Mouse (Mus musculus) MEL (cell line): ENCODE data around the gene Ikbke. TPM values are rescaled to one million over a fixed set of nuclear protein-coding genes. Genes with fewer than 3 reads are reported as not detected.

Experiments used
- DNase-seq: peaks from one replicate; pipeline ENCODE4 v3.0.0; 2011; ENCODE audit warnings: low read depth, low spot score
- H3K27ac ChIP-seq: 2 replicates; pipeline ENCODE4 v1.5.1; 2012; ENCODE audit warnings: low read depth, mild to moderate bottlenecking, control low read depth, low read length, moderate library complexity; ENCODE audit not compliant: control insufficient read depth
- H3K27me3 ChIP-seq, 2 experiments: fragments of 150-350 bp in 1 of 2; sonication (generic) in 1 of 2; 2 replicates each; pipeline ENCODE4 v1.6.1; 2012; ENCODE audit warnings: low read length in 2 of 2, mild to moderate bottlenecking in 2 of 2, improper control_type of control experiment in 1 of 2, moderate library complexity in 1 of 2; ENCODE audit not compliant: insufficient read depth in 2 of 2, control insufficient read depth in 1 of 2
- H3K36me3 ChIP-seq, 2 experiments: 2 replicates each; pipeline ENCODE4 v1.6.1; 2012 to 2014; ENCODE audit warnings: low read length in 2 of 2, improper control_type of control experiment in 1 of 2, inconsistent platforms in 1 of 2, mild to moderate bottlenecking in 1 of 2; ENCODE audit not compliant: insufficient read depth in 2 of 2, control insufficient read depth in 1 of 2
- H3K4me1 ChIP-seq, 2 experiments: fragments of 150-350 bp in 1 of 2; sonication (generic) in 1 of 2; 2 replicates each; pipeline ENCODE4 v1.6.1; 2012; ENCODE audit warnings: low read length in 2 of 2, improper control_type of control experiment in 1 of 2, mild to moderate bottlenecking in 1 of 2; ENCODE audit not compliant: insufficient read depth in 2 of 2, control insufficient read depth in 1 of 2
- H3K4me3 ChIP-seq, 2 experiments: fragments of 150-350 bp in 1 of 2; sonication (generic) in 1 of 2; 2 replicates each; pipeline ENCODE4 v1.5.1; 2012; ENCODE audit warnings: low read depth in 2 of 2, low read length in 2 of 2, mild to moderate bottlenecking in 2 of 2, moderate library complexity in 2 of 2, control low read depth in 1 of 2, improper control_type of control experiment in 1 of 2; ENCODE audit not compliant: control insufficient read depth in 1 of 2, insufficient read depth in 1 of 2
- H3K79me2 ChIP-seq: 2 replicates; pipeline ENCODE4 v1.6.1; 2012; ENCODE audit warnings: mild to moderate bottlenecking, low read length, moderate library complexity; ENCODE audit not compliant: control insufficient read depth, poor library complexity, insufficient read depth
- H3K9ac ChIP-seq: 2 replicates; pipeline ENCODE4 v1.6.1; 2012; ENCODE audit warnings: low read depth, mild to moderate bottlenecking, control low read depth, low read length, moderate library complexity; ENCODE audit not compliant: control insufficient read depth, poor library complexity, severe bottlenecking
- H3K9me3 ChIP-seq: fragments of 150-350 bp; sonication (generic); replicated peaks from 2 replicates; pipeline ENCODE4 v1.6.1; 2012; ENCODE audit warnings: mild to moderate bottlenecking, low read length, improper control_type of control experiment, moderate library complexity; ENCODE audit not compliant: insufficient read depth
- BHLHE40 ChIP-seq: IDR thresholded peaks from 2 replicates; pipeline ENCODE4 v1.6.1; 2012; ENCODE audit warnings: low read depth, mild to moderate bottlenecking, inconsistent platforms, low read length, improper control_type of control experiment, borderline replicate concordance
- CHD1 ChIP-seq: IDR thresholded peaks from 2 replicates; pipeline ENCODE4 v1.6.1; 2012; ENCODE audit warnings: low read depth, mild to moderate bottlenecking, inconsistent platforms, low read length, improper control_type of control experiment
- CHD2 ChIP-seq: IDR thresholded peaks from 2 replicates; pipeline ENCODE4 v1.6.1; 2011; ENCODE audit warnings: low read length, improper control_type of control experiment
- ELF1 ChIP-seq: IDR thresholded peaks from 2 replicates; pipeline ENCODE4 v1.6.1; 2014; ENCODE audit warnings: low read depth, mild to moderate bottlenecking, inconsistent platforms, low read length, improper control_type of control experiment, moderate library complexity
- EP300 ChIP-seq, 2 experiments: IDR thresholded peaks; 2 replicates each; pipeline ENCODE4 v1.6.1; 2011; ENCODE audit warnings: improper control_type of control experiment in 2 of 2, low read length in 2 of 2, low read depth in 1 of 2, mild to moderate bottlenecking in 1 of 2
- ETS1 ChIP-seq: IDR thresholded peaks from 2 replicates; pipeline ENCODE4 v1.6.1; 2012; ENCODE audit warnings: low read depth, mild to moderate bottlenecking, inconsistent platforms, low read length, improper control_type of control experiment, moderate library complexity
- GABPA ChIP-seq: IDR thresholded peaks from 2 replicates; pipeline ENCODE4 v1.6.1; 2012; ENCODE audit warnings: low read depth, mild to moderate bottlenecking, inconsistent platforms, low read length, improper control_type of control experiment, moderate library complexity
- MAX ChIP-seq: IDR thresholded peaks from 2 replicates; pipeline ENCODE4 v1.6.1; 2011; ENCODE audit warnings: low read length, improper control_type of control experiment
- MAZ ChIP-seq: IDR thresholded peaks from 2 replicates; pipeline ENCODE4 v1.6.1; 2012; ENCODE audit warnings: low read depth, mild to moderate bottlenecking, inconsistent platforms, low read length, improper control_type of control experiment
- MXI1 ChIP-seq: IDR thresholded peaks from 2 replicates; pipeline ENCODE4 v1.6.1; 2011; ENCODE audit warnings: mild to moderate bottlenecking, low read depth, low read length, improper control_type of control experiment
- NRF1 ChIP-seq: IDR thresholded peaks from 2 replicates; pipeline ENCODE4 v1.6.1; 2014; ENCODE audit warnings: low read depth, mild to moderate bottlenecking, inconsistent platforms, low read length, improper control_type of control experiment, moderate library complexity; ENCODE audit not compliant: poor library complexity, insufficient read depth, severe bottlenecking
- POLR2AphosphoS2 ChIP-seq: IDR thresholded peaks from 2 replicates; pipeline ENCODE4 v1.6.1; 2011; ENCODE audit warnings: low read length, improper control_type of control experiment
- POLR2AphosphoS5 ChIP-seq: IDR thresholded peaks from 2 replicates; pipeline ENCODE4 v1.6.1; 2012; ENCODE audit warnings: low read depth, borderline replicate concordance, mild to moderate bottlenecking, inconsistent platforms, low read length, moderate library complexity, mixed read lengths
- RAD21 ChIP-seq: IDR thresholded peaks from 2 replicates; pipeline ENCODE4 v1.6.1; 2011; ENCODE audit warnings: mild to moderate bottlenecking, low read depth, low read length, improper control_type of control experiment
- RCOR1 ChIP-seq: IDR thresholded peaks from 2 replicates; pipeline ENCODE4 v1.6.1; 2012; ENCODE audit warnings: low read depth, mild to moderate bottlenecking, inconsistent platforms, low read length, improper control_type of control experiment
- SIN3A ChIP-seq: IDR thresholded peaks from 2 replicates; pipeline ENCODE4 v1.6.1; 2012; ENCODE audit warnings: low read length, improper control_type of control experiment, inconsistent platforms
- TBP ChIP-seq: IDR thresholded peaks from 2 replicates; pipeline ENCODE4 v1.8.0; 2011; ENCODE audit warnings: low read depth, low read length, improper control_type of control experiment
- TCF12 ChIP-seq: IDR thresholded peaks from 2 replicates; pipeline ENCODE4 v1.6.1; 2014; ENCODE audit warnings: low read depth, mild to moderate bottlenecking, inconsistent platforms, low read length, improper control_type of control experiment, moderate library complexity
- UBTF ChIP-seq: IDR thresholded peaks from 2 replicates; pipeline ENCODE4 v1.6.1; 2012; ENCODE audit warnings: low read depth, mild to moderate bottlenecking, inconsistent platforms, low read length, improper control_type of control experiment, moderate library complexity, borderline replicate concordance; ENCODE audit not compliant: insufficient read depth
- ZC3H11A ChIP-seq: IDR thresholded peaks from 2 replicates; pipeline ENCODE4 v1.6.1; 2012; ENCODE audit warnings: low read depth, mild to moderate bottlenecking, inconsistent platforms, low read length, improper control_type of control experiment
- ZMIZ1 ChIP-seq: IDR thresholded peaks from 2 replicates; pipeline ENCODE4 v1.6.1; 2012; ENCODE audit warnings: low read depth, mild to moderate bottlenecking, inconsistent platforms, low read length, improper control_type of control experiment, moderate library complexity
- ZNF384 ChIP-seq: IDR thresholded peaks from 2 replicates; pipeline ENCODE4 v1.6.1; 2012; ENCODE audit warnings: low read depth, mild to moderate bottlenecking, inconsistent platforms, low read length, improper control_type of control experiment
- polyA plus RNA-seq, 2 experiments: library from polyadenylated mRNA; stranded (reverse) in 1 of 2; unstranded in 1 of 2; fragments of >175 nt in 1 of 2; fragments of >200 nt in 1 of 2; gene quantifications; 2 replicates each; pipeline versions ENCODE4 v1.2.1 to v1.2.4; 2012; ENCODE audit warnings: low replicate concordance in 2 of 2, low read depth in 1 of 2; ENCODE audit not compliant: insufficient read length in 2 of 2, insufficient read depth in 1 of 2, missing spikeins in 1 of 2
- total RNA-seq: library from RNA; depleted of rRNA; stranded (reverse); fragments of 300-350 nt; gene quantifications from 2 replicates; pipeline ENCODE4 v1.2.3, GENCODE M21; 2012

Ikbke gene
- total and polyA plus RNA-seq, 3 experiments: 4.0 to 7.2 TPM; not detected in 1

DNA sequence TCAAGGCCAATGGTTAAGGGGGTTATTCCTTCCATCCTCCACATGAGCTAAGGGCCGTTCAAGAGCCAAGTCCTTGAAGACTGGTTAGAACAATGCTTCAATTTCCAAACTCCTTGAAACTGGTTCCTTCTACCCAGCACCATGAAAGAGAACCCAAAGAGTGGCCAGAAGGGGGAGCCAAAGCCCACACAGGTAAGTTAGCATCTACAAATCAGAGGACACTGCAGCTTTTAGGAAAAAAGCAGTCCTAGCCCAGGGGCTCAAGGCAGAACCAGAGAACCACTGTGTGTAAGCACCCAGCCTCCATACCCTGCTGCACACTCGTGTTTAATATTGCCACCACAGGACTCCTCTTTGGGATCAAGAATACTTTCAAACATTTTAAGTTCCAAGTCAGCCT lies 11.2 kb upstream of the Ikbke start (continued):
- TF ChIP-seq TBP (no peak), GABPA (no peak), NRF1 (no peak), MAZ (no peak), ZMIZ1 (no peak), ZNF384 (no peak), MXI1 (no peak), TCF12 (no peak), POLR2AphosphoS5 (no peak)

- Histone ChIP-seq H3K4me3 (no peak overlapping the region), H3K27ac (no peak overlapping the region)
- TF ChIP-seq CHD1 (no peak), TCF12 (no peak), GABPA (no peak), RAD21 (no peak), SIN3A (no peak), BHLHE40 (no peak), CHD2 (no peak), POLR2AphosphoS2 (no peak), MAZ (no peak), ELF1 (no peak), ETS1 (no peak), MXI1 (no peak), ZC3H11A (no peak), EP300 (IDR thresholded peaks at IDR 0.05; ENCODE audit: low read depth in 1 of 2, low read length in 2 of 2) (no peak), RCOR1 (no peak), UBTF (no peak), MAX (no peak)
- TF ChIP-seq, all 39 proteins: peak for 0
- Histone ChIP-seq H3K9me3 (no peaks in the 10 kb centered on the region), H3K27me3 (no peaks in the 10 kb centered on the region), H3K36me3 (peaks cover 0 to 1% of the 10 kb centered on the region in 2 experiments; a peak in 1 of 4 replicates), H3K79me2 (no peaks in the 10 kb centered on the region), H3K4me1 (no peaks in the 10 kb centered on the region), H3K9ac (no peak overlapping the region)
- DNase-seq: no peak
Measured at GRCm38 (mm10) chr1:131288938-131289337, 9.5 kb upstream of the Ikbke start.
